Mouse (Mus musculus): ENCODE data around the gene C9orf72.
A peak's percentile ranks its signal among the peaks of the same experiment; 100 is the strongest.

C9orf72 gene

GRCm38 (mm10) chr4:35175566-35175965 is 50.4 kb downstream of the C9orf72 start:
- no peak for DNase-seq

- DNase-seq, result no peak
Observed at GRCm38 (mm10) chr4:35173551-35173950, 52.4 kb downstream of the C9orf72 start.

- DNase-seq, result no peak
Observed at GRCm38 (mm10) chr4:35172471-35172870, 53.5 kb downstream of the C9orf72 start.

- DNase-seq, result no peak
Observed at GRCm38 (mm10) chr4:35169571-35170125, 56.3 kb downstream of the C9orf72 start.

GRCm38 (mm10) chr4:35167855-35168254 is 58.1 kb downstream of the C9orf72 start:
- DNase-seq, result no peak

GRCm38 (mm10) chr4:35165947-35166346 is 60.0 kb downstream of the C9orf72 start:
- no peak for DNase-seq

- DNase-seq, result no peak
Observed at GRCm38 (mm10) chr4:35165275-35165674, 60.7 kb downstream of the C9orf72 start.

- no peak for DNase-seq
Observed at GRCm38 (mm10) chr4:35157815-35158214, 68.2 kb downstream of the C9orf72 start.

- peak; percentile 62 to 72 for DNase-seq
Observed at GRCm38 (mm10) chr4:35156751-35157611, 69.0 kb downstream of the C9orf72 start, which contains the start of gene Mob3b. Gene Mob3b, minus strand, starts transcription at chr4:35157484.

DNA sequence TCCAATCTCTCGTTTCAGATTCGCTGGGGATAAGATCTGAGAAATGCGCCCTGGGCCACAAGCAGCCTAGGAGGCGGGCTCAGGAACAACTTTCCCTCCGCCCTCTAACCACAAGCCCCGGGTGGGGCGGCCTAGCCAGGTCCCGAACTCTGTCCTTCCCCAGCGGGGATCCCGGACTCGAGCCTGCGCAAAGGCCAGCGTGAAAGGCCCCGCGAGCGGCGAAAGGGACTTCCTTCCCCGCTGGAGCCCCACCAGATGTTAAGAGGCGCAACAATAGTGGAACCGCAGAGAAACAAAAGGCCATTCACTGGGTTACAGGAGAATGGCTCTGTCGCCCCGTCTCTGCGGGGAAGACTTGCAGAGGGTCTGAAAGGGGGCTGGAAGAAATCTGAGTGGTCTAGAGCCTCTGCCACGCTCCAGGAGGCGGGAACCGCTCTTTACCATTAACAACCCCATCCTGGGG is 69.8 kb downstream of the C9orf72 start:
- peak; percentile 12 to 15 for DNase-seq

GRCm38 (mm10) chr4:35155132-35155922 is 70.6 kb downstream of the C9orf72 start:
- no peak for DNase-seq

DNA sequence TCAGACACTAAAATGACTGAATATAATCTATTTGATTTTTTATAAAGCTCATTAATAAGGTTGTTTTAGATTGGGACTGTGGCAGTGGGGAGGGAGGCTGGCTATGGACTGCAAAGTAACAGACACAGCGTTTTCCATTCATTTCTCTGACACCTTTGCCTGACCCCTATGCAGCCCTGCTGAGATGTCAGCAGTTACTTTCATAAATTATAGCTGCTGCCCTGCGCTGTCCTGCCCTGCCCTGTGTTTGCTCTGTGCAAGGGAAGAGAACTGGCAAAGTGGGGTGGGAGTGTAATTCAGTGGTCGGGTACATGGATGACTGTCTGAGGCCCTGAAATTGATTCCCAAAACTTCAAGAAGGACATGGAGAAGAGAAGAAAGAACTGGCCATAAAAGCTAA is 71.9 kb downstream of the C9orf72 start:
- no peak for DNase-seq

DNA sequence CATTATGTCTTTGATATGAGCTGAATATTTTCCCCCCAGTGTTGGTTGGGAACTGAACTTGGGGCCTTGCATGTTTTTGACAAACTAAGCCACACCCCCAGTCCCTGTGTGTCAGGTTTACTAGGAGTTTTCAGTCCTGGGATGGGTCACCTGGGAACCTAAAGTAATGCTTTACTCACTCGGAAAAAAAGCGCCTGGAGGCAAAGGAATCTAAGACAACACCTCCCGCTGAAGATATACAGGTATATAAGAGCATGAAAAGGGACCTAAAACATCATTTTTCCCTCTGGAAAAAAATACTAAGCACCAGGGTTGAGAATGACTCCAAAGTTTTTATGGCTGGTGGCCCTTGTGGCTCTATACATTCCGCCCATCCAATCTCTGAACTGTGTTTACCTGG is 74.2 kb downstream of the C9orf72 start, which contains the start of gene Ifnk:
Ifnk (plus strand) TSS at position 301 of the 400 bp plus-strand sequence.
- DNase-seq, result no peak

DNA sequence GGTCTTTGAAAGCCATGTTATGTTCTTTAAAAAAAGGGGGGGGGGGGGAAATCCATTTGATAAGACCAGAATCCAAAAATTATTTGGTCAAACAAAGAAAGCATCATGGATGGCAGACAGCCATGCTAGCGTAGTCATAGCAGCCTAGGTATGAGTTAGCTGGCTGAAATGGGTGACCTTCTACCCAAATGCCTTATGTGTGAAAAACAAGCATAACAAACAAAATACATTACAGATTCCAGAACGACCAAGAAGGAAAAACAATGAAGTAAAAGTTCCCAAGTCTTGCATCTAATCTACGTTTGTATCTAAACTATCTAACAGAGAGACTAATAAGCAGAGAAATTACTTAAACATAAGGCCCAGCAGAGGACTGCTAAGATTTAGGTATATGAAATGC is 75.3 kb downstream of the C9orf72 start:
- no peak for DNase-seq

DNA sequence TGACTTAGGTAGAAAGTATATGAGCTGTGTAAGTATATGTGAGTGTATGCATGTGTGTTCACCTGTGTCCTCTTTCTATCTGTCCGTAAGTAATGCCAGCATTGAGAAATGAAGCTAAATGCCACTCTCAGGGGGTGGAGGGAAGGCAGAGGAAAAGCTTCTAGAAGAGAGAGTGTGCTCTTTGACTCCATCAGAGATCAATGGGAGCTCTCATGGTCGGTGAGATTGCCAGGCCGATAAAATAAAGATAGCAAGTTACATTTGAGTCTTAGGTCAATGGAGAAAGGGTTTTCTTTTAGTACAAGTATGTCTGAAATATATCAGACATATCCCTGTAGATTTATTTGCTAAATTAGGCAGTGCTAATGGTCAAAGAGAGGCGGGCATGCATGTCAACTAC is 77.6 kb downstream of the C9orf72 start:
- DNase-seq, result no peak

DNA sequence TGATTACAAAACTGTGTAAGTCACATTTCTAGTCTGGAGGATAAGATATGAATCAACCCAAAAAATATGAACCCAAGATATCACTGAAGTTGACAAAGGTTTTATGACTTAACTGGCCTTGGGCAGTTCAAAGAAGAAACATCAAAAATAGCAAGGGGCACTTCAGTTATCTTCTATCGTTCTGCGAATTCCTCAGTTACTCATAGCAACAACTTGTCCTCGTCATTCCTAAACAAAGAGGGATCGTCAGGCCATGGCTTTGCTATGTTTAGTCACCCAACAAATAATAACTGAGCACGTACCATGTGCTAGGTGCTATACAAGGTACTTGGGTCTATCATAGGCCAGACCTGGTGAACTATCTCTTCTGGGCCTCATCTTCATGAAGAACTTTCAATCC is 79.4 kb downstream of the C9orf72 start:
- DNase-seq, result no peak

DNA sequence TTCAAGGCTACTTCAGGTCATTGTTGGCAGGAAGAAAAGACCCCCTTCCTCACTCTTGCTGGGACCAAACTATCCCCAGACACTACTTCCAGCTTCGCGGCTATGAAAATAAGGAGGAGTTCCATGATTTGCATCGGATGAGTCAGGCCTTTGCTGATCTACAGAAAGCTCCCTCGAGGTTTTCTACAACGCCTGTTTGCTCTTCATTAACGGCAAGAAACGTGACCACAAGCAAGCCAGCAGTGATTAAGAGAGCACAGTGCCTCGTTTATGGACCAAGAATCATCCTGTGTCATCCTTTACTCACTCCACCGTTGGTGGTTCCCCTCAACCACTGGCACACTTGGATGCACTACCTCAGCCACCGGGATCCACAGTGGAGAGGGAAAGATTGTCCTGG is 80.2 kb downstream of the C9orf72 start:
- DNase-seq, result no peak

DNA sequence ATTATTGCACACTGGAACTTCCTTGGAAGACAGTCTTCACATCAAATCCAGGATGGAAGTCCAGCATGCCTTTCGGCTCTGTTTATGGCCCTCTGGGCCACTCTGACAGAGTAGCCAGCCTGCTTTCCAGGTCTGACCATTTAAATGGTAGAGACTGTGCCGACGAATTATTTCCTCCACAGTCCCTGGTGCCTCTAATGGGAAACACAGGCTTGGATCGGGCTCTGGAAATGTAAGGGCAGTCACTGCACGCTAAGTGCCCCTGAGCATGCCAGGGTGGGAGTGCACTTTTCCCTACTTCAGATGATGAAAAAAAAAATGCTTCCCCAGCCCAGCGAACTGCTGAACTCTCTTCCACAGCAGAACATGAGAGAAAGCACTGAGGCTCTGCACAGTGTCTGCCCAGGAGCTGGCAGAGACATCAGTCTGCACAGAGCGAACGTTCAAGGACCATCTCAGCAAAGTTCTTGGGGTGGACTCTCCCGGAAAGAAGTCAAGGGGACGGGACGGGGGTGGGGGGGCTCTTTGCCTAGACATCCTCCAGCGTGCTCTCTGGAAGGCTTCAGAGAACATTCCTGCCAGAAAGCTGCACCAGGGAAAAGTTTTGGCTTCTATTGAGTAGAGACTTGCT is 82.4 kb downstream of the C9orf72 start:
- DNase-seq, result no peak
